Mouse (Mus musculus) MEL (cell line): ENCODE data around the gene Poldip2.

Experiments
- JUND ChIP-seq: IDR thresholded peaks from 2 replicates; pipeline ENCODE4 v1.6.1; 2011; ENCODE audit warnings: low read depth, mild to moderate bottlenecking, improper control_type of control experiment, low read length
- POLR2AphosphoS5 ChIP-seq: IDR thresholded peaks from 2 replicates; pipeline ENCODE4 v1.6.1; 2012; ENCODE audit warnings: low read depth, borderline replicate concordance, mild to moderate bottlenecking, inconsistent platforms, low read length, moderate library complexity, mixed read lengths

GRCm38 (mm10) chr11:78462669-78463068 lies 49.3 kb upstream of the Poldip2 start:
- TF ChIP-seq JUND: no peak
- no peak for TF ChIP-seq POLR2AphosphoS5
